Mouse (Mus musculus) liver, embryonic 13.5 days (tissue): ENCODE measurements around the gene Pced1b. TPM values are rescaled to one million over a fixed set of nuclear protein-coding genes. Genes with fewer than 3 reads are reported as not detected.

ENCODE experiments used
- ATAC-seq: fragments of 200-750 bp; cut with Nextera tagmentation; 2 replicates; pipeline ENCODE4 v1.8.0; 2017; ENCODE audit warnings: low read depth, mild to moderate bottlenecking, moderate number of reproducible peaks, moderate library complexity
- DNase-seq: peaks from one replicate; pipeline ENCODE4 v3.0.0; 2022
- H3K27ac ChIP-seq: fragments of 300-500 bp; sonication (generic); 2 replicates; pipeline ENCODE4 v1.5.1; 2015; ENCODE audit warnings: moderate library complexity, mild to moderate bottlenecking, inconsistent platforms
- H3K27me3 ChIP-seq: fragments of 300-500 bp; sonication (generic); 2 replicates; pipeline ENCODE4 v1.6.1; 2015; ENCODE audit warnings: mild to moderate bottlenecking, inconsistent platforms
- H3K36me3 ChIP-seq: fragments of 300-500 bp; sonication (generic); 2 replicates; pipeline ENCODE4 v1.6.1; 2015; ENCODE audit warnings: mild to moderate bottlenecking, inconsistent platforms
- H3K4me1 ChIP-seq: fragments of 300-500 bp; sonication (generic); replicated peaks from 2 replicates; pipeline ENCODE4 v1.6.1; 2015; ENCODE audit warnings: inconsistent platforms
- H3K4me2 ChIP-seq: fragments of 300-500 bp; sonication (generic); 2 replicates; pipeline ENCODE4 v1.6.1; 2015; ENCODE audit warnings: inconsistent platforms, mild to moderate bottlenecking, moderate library complexity
- H3K4me3 ChIP-seq: fragments of 300-500 bp; sonication (generic); replicated peaks from 2 replicates; pipeline ENCODE4 v1.5.1; 2015; ENCODE audit warnings: mild to moderate bottlenecking, inconsistent platforms
- H3K9ac ChIP-seq: fragments of 300-500 bp; sonication (generic); 2 replicates; pipeline ENCODE4 v1.6.1; 2015; ENCODE audit warnings: mild to moderate bottlenecking, inconsistent platforms
- H3K9me3 ChIP-seq: fragments of 300-500 bp; sonication (generic); replicated peaks from 2 replicates; pipeline ENCODE4 v1.6.1; 2016; ENCODE audit warnings: inconsistent platforms
- WGBS: fragments of 180-500 bp; shearing (Covaris S2); methylation state at CpG from one replicate; pipeline ENCODE4 v1.1.7; 2015; ENCODE audit not compliant: insufficient replicate concordance; 5-methylcytosine and 5-hydroxymethylcytosine counted together
- polyA plus RNA-seq: library from polyadenylated mRNA; unstranded; fragments of >200 nt; fragmentation: Nextera tagmentation; extraction: Ambion mirVana; gene quantifications from 2 replicates; pipeline ENCODE4 v1.2.1, GENCODE M21; 2015

Pced1b gene
- polyA plus RNA-seq, 1 experiment from 2014 or later, result 4.6 TPM

- peaks cover under 1% of the 10 kb centered on the region; the same call in 1 of the 2 replicates for H3K4me1 ChIP-seq
- no peak overlapping the region for H3K4me2 ChIP-seq
- no peak overlapping the region for H3K4me3 ChIP-seq
- H3K9ac ChIP-seq, result no peak overlapping the region
- 74% methylated on average over 10 of the region's 10 CpGs for WGBS
- H3K27me3 ChIP-seq, result no peaks in the 10 kb centered on the region
- DNase-seq, result no peak
- no peaks in the 10 kb centered on the region for H3K36me3 ChIP-seq
- H3K9me3 ChIP-seq, result no peaks in the 10 kb centered on the region
- ATAC-seq, result no peak
- no peak overlapping the region for H3K27ac ChIP-seq
Observed at GRCm38 (mm10) chr15:97277328-97277727, 30.4 kb downstream of the Pced1b start.

- H3K9ac ChIP-seq, result no peak overlapping the region
- no peak overlapping the region for H3K27ac ChIP-seq
- DNase-seq (no peak), ATAC-seq (no peak)
- no peak overlapping the region for H3K4me2 ChIP-seq
- no peaks in the 10 kb centered on the region for H3K27me3 ChIP-seq
- WGBS, result 80% methylated on average over 9 of the region's 9 CpGs
- no peaks in the 10 kb centered on the region for H3K36me3 ChIP-seq
- H3K4me3 ChIP-seq, result no peak overlapping the region
- no peaks in the 10 kb centered on the region for H3K9me3 ChIP-seq
- H3K4me1 ChIP-seq, result no peaks in the 10 kb centered on the region; the same call in 1 of the 2 replicates
Observed at GRCm38 (mm10) chr15:97278340-97278948, 31.5 kb downstream of the Pced1b start.

GRCm38 (mm10) chr15:97280131-97280530, 33.2 kb downstream of the Pced1b start:
- Histone ChIP-seq H3K27ac (no peak overlapping the region), H3K27me3 (no peaks in the 10 kb centered on the region), H3K4me2 (no peak overlapping the region), H3K9ac (no peak overlapping the region), H3K9me3 (no peaks in the 10 kb centered on the region), H3K36me3 (no peaks in the 10 kb centered on the region), H3K4me3 (no peak overlapping the region), H3K4me1 (no peaks in the 10 kb centered on the region; the same call in 1 of the 2 replicates)
- WGBS, result 85% methylated on average over 8 of the region's 8 CpGs
- no peak for ATAC-seq
- no peak for DNase-seq

- Histone ChIP-seq H3K27me3 (no peaks in the 10 kb centered on the region), H3K36me3 (no peaks in the 10 kb centered on the region), H3K4me2 (no peak overlapping the region), H3K4me1 (no peaks in the 10 kb centered on the region; the same call in 1 of the 2 replicates), H3K9me3 (no peaks in the 10 kb centered on the region), H3K4me3 (no peak overlapping the region), H3K27ac (no peak overlapping the region), H3K9ac (no peak overlapping the region)
- no peak for ATAC-seq
- no peak for DNase-seq
- WGBS, result 54% methylated on average over 9 of the region's 9 CpGs
Observed at GRCm38 (mm10) chr15:97280776-97281175, 33.9 kb downstream of the Pced1b start.

- H3K9ac ChIP-seq, result no peak overlapping the region
- 69% methylated on average over 10 of the region's 10 CpGs for WGBS
- H3K4me2 ChIP-seq, result no peak overlapping the region
- H3K27me3 ChIP-seq, result no peaks in the 10 kb centered on the region
- DNase-seq (no peak), ATAC-seq (no peak)
- no peaks in the 10 kb centered on the region; the same call in 1 of the 2 replicates for H3K4me1 ChIP-seq
- no peaks in the 10 kb centered on the region for H3K36me3 ChIP-seq
- no peak overlapping the region for H3K4me3 ChIP-seq
- no peaks in the 10 kb centered on the region for H3K9me3 ChIP-seq
- no peak overlapping the region for H3K27ac ChIP-seq
Observed at GRCm38 (mm10) chr15:97281712-97282571, 35.0 kb downstream of the Pced1b start.

GRCm38 (mm10) chr15:97282572-97282881, 35.6 kb downstream of the Pced1b start:
- ATAC-seq (no peak), DNase-seq (no peak)
- H3K4me2 ChIP-seq, result no peak overlapping the region
- no peaks in the 10 kb centered on the region for H3K36me3 ChIP-seq
- no peaks in the 10 kb centered on the region; the same call in 1 of the 2 replicates for H3K4me1 ChIP-seq
- H3K27ac ChIP-seq, result no peak overlapping the region
- no peaks in the 10 kb centered on the region for H3K9me3 ChIP-seq
- no peaks in the 10 kb centered on the region for H3K27me3 ChIP-seq
- no peak overlapping the region for H3K9ac ChIP-seq
- 69% methylated on average over 6 of the region's 6 CpGs for WGBS
- no peak overlapping the region for H3K4me3 ChIP-seq

- no peaks in the 10 kb centered on the region; the same call in 1 of the 2 replicates for H3K4me1 ChIP-seq
- no peaks in the 10 kb centered on the region for H3K27me3 ChIP-seq
- no peak overlapping the region for H3K27ac ChIP-seq
- no peak overlapping the region for H3K9ac ChIP-seq
- WGBS, result 42% methylated on average over 5 of the region's 5 CpGs
- no peaks in the 10 kb centered on the region for H3K9me3 ChIP-seq
- DNase-seq, result no peak
- H3K4me3 ChIP-seq, result no peak overlapping the region
- H3K36me3 ChIP-seq, result no peaks in the 10 kb centered on the region
- H3K4me2 ChIP-seq, result no peak overlapping the region
- no peak for ATAC-seq
Observed at GRCm38 (mm10) chr15:97284201-97284600, 37.3 kb downstream of the Pced1b start.

GRCm38 (mm10) chr15:97285665-97286212, 38.8 kb downstream of the Pced1b start:
- DNase-seq (no peak), ATAC-seq (no peak)
- Histone ChIP-seq H3K27ac (no peak overlapping the region), H3K4me2 (no peak overlapping the region), H3K36me3 (no peaks in the 10 kb centered on the region), H3K27me3 (no peaks in the 10 kb centered on the region), H3K9ac (no peak overlapping the region), H3K4me1 (no peaks in the 10 kb centered on the region; the same call in 1 of the 2 replicates), H3K4me3 (no peak overlapping the region), H3K9me3 (no peaks in the 10 kb centered on the region)
- 75% methylated on average over 10 of the region's 10 CpGs for WGBS

GRCm38 (mm10) chr15:97286731-97287130, 39.8 kb downstream of the Pced1b start:
- no peaks in the 10 kb centered on the region for H3K27me3 ChIP-seq
- ATAC-seq, result no peak
- H3K4me2 ChIP-seq, result no peak overlapping the region
- WGBS, result 73% methylated on average over 10 of the region's 10 CpGs
- no peaks in the 10 kb centered on the region for H3K9me3 ChIP-seq
- no peak overlapping the region for H3K9ac ChIP-seq
- no peaks in the 10 kb centered on the region; the same call in 1 of the 2 replicates for H3K4me1 ChIP-seq
- H3K27ac ChIP-seq, result no peak overlapping the region
- H3K36me3 ChIP-seq, result no peaks in the 10 kb centered on the region
- no peak overlapping the region for H3K4me3 ChIP-seq
- no peak for DNase-seq

- DNase-seq, result no peak
- Histone ChIP-seq H3K36me3 (no peaks in the 10 kb centered on the region), H3K27me3 (no peaks in the 10 kb centered on the region), H3K4me3 (no peak overlapping the region), H3K4me2 (no peak overlapping the region), H3K27ac (no peak overlapping the region), H3K9me3 (no peaks in the 10 kb centered on the region), H3K4me1 (no peaks in the 10 kb centered on the region; the same call in 1 of the 2 replicates), H3K9ac (no peak overlapping the region)
- 57% methylated on average over 5 of the region's 5 CpGs for WGBS
- no peak for ATAC-seq
Observed at GRCm38 (mm10) chr15:97287436-97288143, 40.7 kb downstream of the Pced1b start.

- H3K4me1 ChIP-seq, result no peaks in the 10 kb centered on the region
- no peak overlapping the region for H3K27ac ChIP-seq
- no peaks in the 10 kb centered on the region for H3K9me3 ChIP-seq
- no peak overlapping the region for H3K4me2 ChIP-seq
- H3K27me3 ChIP-seq, result no peaks in the 10 kb centered on the region
- ATAC-seq (no peak), DNase-seq (no peak)
- no peak overlapping the region for H3K4me3 ChIP-seq
- 78% methylated on average over 13 of the region's 13 CpGs for WGBS
- H3K36me3 ChIP-seq, result no peaks in the 10 kb centered on the region
- H3K9ac ChIP-seq, result no peak overlapping the region
Observed at GRCm38 (mm10) chr15:97288690-97289089, 41.8 kb downstream of the Pced1b start.
